Mouse (Mus musculus) brain, embryonic 14.5 days (tissue): ENCODE results near the gene Spata45. TPM values are rescaled to one million over a fixed set of nuclear protein-coding genes. Genes with fewer than 3 reads are reported as not detected.
A peak's percentile ranks its signal among the peaks of the same experiment; 100 is the strongest.

Experiments used
- DNase-seq: peaks from one replicate; pipeline ENCODE4 v3.0.0-alpha.2; 2011; ENCODE audit warnings: low read depth
- CTCF ChIP-seq: fragments of 200-500 bp; IDR thresholded peaks from 2 replicates; pipeline ENCODE4 v1.5.1; 2012; ENCODE audit warnings: inconsistent platforms, mild to moderate bottlenecking, moderate library complexity, borderline replicate concordance; ENCODE audit not compliant: insufficient read depth, insufficient read length; ENCODE audit errors: extremely low read depth
- POLR2A ChIP-seq: fragments of 200-500 bp; IDR thresholded peaks from 2 replicates; pipeline ENCODE4 v1.6.1; 2012; ENCODE audit warnings: mild to moderate bottlenecking, inconsistent platforms, borderline replicate concordance; ENCODE audit not compliant: poor library complexity, insufficient read depth, insufficient read length, severe bottlenecking; ENCODE audit errors: extremely low read depth
- polyA plus RNA-seq: library from polyadenylated mRNA; depleted of rRNA; stranded (reverse); fragments of >200 nt; gene quantifications from 2 replicates; pipeline ENCODE4 v1.2.3, GENCODE M21; 2012

Gene Spata45
- polyA plus RNA-seq, 1 experiment = not detected

DNA sequence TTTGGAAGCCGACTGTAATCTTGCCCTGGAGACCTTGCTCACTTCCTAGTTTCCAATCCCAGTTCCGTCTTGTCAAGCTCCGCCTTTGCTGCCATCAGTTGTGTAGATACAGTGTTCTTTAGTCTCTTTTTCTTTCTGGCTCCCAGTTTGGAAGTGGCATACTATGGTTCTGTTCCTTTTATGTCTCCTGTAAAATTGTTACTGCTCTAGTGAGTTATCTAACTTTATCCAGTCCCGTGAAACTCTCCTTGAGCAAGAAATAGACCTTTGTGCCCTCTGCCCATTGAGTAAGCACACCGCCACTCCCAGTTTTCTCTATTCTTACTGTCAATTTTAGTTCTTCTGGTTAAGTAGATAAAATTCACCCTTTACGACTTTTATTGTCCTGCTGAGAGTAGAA is 35.2 kb downstream of the Spata45 start:
- TF ChIP-seq CTCF (no peak), POLR2A (no peak)
- no peak for DNase-seq

DNA sequence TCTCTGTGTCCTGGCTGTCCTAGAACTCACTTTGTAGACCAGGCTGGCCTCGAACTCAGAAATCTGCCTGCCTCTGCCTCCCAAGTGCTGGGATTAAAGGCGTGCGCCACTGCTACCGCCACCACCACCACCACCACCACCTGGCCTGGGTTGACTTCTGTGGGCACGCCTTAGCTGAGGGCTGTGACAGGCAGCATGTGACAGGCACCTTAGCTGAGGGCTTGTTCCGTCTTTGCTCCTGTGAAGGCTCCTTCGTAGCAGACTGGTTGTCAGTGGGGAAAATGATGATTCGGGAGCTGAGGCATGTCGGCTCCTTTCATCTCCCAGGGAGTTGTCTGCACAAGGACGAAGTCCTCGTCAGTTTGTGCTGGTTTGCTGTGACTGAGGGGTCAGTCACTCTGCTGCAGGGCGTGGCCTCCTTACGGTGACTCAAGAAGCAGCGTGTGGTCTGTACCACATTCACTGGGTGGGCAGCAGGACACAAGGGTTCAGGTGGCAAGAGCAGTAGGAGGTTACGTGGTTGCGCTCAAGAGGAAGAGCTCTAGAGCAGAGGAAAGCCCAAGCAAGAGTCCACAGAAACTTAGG is 36.0 kb downstream of the Spata45 start:
- no peak for DNase-seq
- TF ChIP-seq CTCF (no peak), POLR2A (no peak)

DNA sequence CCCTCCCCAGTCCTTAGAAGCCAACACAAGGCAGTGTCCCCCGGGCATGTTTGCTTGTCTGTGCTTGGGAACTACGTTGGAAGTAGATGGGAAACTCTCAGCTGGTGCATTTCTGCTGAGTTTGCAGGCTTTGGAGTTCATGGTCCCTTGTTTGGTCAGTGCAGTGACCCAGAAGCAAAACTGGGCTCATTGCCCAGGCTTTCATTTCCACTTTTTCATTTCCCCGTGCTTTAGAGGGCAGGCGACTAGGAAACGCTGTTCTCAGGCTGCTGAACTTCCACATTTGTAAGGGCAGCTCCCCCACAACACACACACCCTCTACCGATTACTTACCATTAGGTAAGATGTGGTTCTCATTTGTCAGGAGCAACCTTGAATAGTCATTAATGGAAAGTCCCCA is 36.6 kb downstream of the Spata45 start:
- DNase-seq = peak; percentile 31
- no peak for TF ChIP-seq POLR2A
- no peak for TF ChIP-seq CTCF

DNA sequence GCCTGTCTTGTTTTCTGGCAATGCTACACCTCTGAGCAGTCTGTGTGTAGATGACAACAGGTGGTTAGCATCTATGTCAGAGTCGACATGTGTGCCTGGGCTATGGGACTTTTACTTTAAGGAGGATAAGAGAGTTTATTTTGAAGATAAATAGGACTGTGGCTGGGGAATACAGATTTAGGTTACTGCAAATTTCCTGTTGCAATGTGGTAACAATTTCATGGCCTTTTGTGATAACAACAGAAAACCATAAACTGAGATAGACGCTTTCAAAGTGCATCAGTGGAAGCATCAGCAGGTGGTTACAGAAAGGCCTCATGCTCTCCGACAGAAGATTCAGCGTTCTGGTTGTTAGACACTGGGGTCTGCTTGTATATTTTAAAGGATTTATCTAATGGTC is 37.0 kb downstream of the Spata45 start:
- TF ChIP-seq POLR2A = no peak
- no peak for TF ChIP-seq CTCF
- no peak for DNase-seq

DNA sequence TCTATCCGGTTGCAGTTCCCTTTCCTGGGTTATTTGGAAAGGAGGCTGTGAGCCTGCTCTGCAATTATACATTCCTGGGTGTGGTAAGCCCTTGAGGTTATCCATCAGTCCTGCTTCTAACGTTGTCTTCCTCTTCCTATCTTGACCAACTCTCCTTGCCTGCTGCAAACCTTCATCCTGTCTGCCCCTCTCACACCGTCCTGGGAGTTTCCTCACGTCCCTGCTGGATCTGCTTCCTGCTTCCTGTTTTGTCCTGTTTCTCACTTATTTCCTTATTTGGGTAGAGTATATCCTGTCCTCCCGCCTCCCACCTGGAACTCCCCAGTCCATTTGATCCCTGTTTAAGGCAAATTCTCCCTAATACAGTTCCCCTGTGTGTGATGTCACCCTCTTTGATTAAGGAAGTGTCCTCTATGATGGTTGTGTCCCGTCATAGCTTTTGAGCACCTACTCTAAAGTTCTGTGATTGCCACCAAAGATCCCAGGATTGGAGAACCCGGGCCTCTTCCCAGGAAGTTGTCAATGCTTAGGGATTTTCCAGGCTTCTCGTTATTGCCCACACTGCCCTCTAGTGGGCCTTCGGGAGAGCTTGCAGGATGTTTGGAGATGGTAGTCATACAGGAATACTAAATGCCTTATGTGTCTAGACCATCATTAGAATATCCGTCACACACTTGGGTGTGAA is 38.9 kb downstream of the Spata45 start:
- DNase-seq = peak; percentile 84
- peak; percentile 81; the same call in 1 of the 2 replicates for TF ChIP-seq CTCF
- no peak for TF ChIP-seq POLR2A

DNA sequence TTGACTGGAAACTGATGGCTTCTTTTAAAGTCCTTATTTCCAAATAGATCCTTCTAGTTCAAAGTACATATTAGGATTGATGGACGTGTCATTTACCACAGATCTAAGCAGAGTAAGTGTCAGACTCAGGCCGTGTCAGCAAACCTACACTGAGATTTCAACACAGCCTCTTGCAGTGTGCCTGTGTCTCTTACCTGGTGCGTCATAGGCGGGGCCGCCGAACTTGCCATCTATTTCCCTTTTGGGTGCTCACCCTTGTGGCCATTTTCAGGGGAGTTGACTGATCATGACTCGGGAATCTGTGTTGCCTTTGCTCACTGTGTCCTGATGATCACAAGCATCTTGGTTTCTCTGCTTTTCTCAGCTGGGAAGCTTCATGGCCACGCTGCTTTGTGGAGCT is 46.8 kb downstream of the Spata45 start:
- DNase-seq = no peak
- no peak for TF ChIP-seq CTCF
- no peak for TF ChIP-seq POLR2A

DNA sequence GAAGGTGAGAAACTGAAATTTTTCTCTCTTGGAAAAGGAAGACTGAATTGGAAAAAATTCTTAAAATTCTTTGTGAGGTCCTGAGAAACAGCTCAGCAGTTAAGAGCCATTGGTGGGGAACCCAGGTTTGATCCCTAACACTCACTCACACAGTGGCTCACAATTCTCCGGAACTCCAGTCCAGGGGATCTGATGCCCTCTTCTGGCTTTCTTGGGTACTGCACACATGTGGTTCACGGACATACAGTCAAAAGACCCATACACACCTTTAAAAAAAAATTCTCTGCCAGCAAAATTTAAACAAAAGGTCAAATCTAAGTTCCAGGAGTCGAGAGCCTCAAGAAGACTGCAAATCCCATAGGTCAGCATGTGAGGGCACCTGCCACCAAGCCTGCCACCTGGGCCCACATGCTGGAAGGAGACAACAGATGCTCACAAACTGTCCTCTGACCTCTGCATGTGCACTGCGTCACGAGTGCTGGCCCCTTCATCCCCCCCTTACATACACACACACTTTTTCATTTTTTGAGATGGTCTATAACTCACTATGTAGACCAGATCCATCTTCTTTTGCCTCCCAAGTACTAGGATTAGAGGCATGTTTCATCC is 48.6 kb downstream of the Spata45 start:
- DNase-seq = peak; percentile 37
- TF ChIP-seq POLR2A (no peak), CTCF (peak; percentile 68)

DNA sequence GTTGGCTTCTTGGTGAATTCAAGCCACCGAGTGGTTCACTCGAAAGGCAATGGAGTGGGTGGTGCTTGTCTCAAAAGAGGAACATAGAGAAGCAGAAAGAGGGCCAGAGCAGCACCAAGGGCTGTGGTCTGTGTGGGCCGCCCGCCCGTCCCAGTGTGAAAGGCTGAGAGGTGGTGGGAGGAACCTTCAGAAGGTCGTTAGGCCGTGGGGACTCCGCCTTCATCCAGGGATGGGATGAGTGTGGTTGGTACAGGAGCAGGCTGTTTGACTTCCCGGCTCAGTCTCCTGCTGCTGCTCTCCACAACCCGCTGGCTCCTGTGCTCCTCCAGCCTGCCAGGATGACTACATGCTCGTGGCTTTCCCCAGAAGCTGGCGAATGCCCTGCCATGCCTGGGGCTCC is 49.2 kb downstream of the Spata45 start:
- TF ChIP-seq CTCF (no peak), POLR2A (no peak)
- DNase-seq = no peak

DNA sequence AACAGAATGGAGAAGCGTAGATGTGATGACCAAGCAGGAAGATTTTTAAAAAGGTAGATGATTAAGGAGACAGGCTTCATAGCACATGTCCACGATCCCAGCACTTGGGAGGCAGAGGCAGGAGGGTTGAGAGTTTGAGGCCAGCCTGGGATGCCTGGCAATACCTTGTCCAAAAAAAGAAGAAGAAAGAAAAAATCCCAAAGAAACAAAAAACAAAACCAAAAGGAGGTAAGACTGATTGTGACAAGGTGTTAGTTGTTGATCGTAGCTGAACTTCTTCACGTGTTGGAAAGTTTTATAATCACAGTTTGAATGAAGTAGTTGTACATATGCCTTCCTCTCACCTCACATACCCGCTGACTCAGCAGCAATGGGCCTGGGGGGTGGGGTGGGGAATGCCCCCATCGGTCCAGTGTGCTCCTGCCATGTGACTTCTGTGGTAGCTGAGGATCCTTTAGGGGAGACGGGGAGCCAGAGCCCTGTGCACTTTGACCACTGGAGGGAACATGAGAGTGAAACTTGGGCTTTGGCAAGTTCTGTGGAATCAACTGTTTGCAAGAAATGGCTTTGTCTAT is 50.0 kb downstream of the Spata45 start:
- DNase-seq = no peak
- TF ChIP-seq CTCF (no peak), POLR2A (no peak)

DNA sequence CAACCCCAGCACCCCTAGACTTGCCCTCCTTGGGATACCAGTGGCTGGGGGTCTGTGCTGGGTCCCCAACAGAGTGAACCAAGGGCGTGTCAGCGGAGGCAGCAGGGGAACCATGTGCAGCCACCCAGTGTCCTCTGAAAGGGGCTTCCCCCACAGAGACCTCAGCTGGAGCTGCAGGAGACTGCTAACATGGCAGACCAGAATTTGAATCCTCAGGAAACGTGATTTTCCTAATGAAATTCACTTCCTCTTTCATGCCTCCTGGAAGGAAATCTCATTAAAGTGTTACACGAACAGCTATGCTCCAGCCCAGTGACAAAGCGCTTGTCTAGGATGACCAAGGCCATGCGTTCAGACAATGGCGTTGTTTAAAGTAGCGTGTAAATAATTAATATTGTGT is 50.5 kb downstream of the Spata45 start:
- TF ChIP-seq CTCF (no peak), POLR2A (no peak)
- DNase-seq = no peak

DNA sequence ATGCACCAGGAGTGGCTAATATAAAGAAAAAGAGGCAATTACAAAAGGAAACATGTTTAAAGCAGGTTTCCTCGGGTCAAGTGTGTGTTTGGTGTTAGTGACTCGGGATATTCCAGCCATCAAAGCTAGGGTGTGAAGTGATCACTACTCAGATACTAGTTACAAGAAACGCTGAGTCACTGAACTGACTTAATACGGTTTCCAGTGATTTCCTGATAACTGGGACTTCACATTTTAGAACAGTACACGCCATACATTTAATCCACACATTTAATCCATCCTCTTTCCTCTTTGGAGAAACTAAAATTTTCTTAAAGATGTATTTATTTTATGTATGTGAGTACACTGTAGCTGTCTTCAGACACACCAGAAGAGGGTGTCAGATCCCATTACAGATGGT is 51.5 kb downstream of the Spata45 start:
- no peak for DNase-seq
- TF ChIP-seq CTCF (no peak), POLR2A (no peak)
